Mouse (Mus musculus) midbrain, postnatal 0 days (tissue): ENCODE results near the gene Arfgef3. TPM values are rescaled to one million over a fixed set of nuclear protein-coding genes. Genes with fewer than 3 reads are reported as not detected.
"Not testable (repeated sequence)": the region's sequence is repeated elsewhere in the genome, so short reads cannot be mapped to it uniquely, and the experiment has no call there.

Experiments used
- ATAC-seq: fragments of 200-750 bp; cut with Nextera tagmentation; 2 replicates; pipeline ENCODE4 v1.8.0; 2017; ENCODE audit warnings: moderate number of reproducible peaks, mild to moderate bottlenecking, moderate TSS enrichment, moderate library complexity; ENCODE audit not compliant: low FRiP score
- DNase-seq: peaks from one replicate; pipeline ENCODE4 v3.0.0-alpha.2; 2015; ENCODE audit warnings: low spot score
- H3K27ac ChIP-seq: fragments of 300-500 bp; sonication (generic); 2 replicates; pipeline ENCODE4 v1.5.1; 2014; ENCODE audit warnings: low read depth, mild to moderate bottlenecking, low read length, mixed read lengths
- H3K27me3 ChIP-seq: fragments of 300-500 bp; sonication (generic); 2 replicates; pipeline ENCODE4 v1.6.1; 2014; ENCODE audit warnings: low read length, control low read depth, mixed read lengths; ENCODE audit not compliant: insufficient read depth
- H3K36me3 ChIP-seq: fragments of 300-500 bp; sonication (generic); 2 replicates; pipeline ENCODE4 v1.6.1; 2014; ENCODE audit warnings: low read length, control low read depth, mixed read lengths; ENCODE audit not compliant: insufficient read depth
- H3K4me1 ChIP-seq: fragments of 300-500 bp; sonication (generic); 2 replicates; pipeline ENCODE4 v1.6.1; 2014; ENCODE audit warnings: mild to moderate bottlenecking, control low read depth, antibody characterized with exemption, low read length, mixed read lengths; ENCODE audit not compliant: insufficient read depth
- H3K4me2 ChIP-seq: fragments of 300-500 bp; sonication (generic); 2 replicates; pipeline ENCODE4 v1.6.1; 2014; ENCODE audit warnings: low read depth, mild to moderate bottlenecking, low read length, mixed read lengths; ENCODE audit not compliant: poor library complexity, severe bottlenecking
- H3K4me3 ChIP-seq: fragments of 300-500 bp; sonication (generic); 2 replicates; pipeline ENCODE4 v1.5.1; 2014; ENCODE audit warnings: low read depth, mild to moderate bottlenecking, low read length, moderate library complexity
- H3K9ac ChIP-seq: fragments of 300-500 bp; sonication (generic); replicated peaks from 2 replicates; pipeline ENCODE4 v1.6.1; 2014; ENCODE audit warnings: mild to moderate bottlenecking, low read length, moderate library complexity, mixed read lengths; ENCODE audit not compliant: poor library complexity, severe bottlenecking
- H3K9me3 ChIP-seq: fragments of 300-500 bp; sonication (generic); 2 replicates; pipeline ENCODE4 v1.6.1; 2016; ENCODE audit warnings: low read length, control low read depth
- CTCF ChIP-seq: IDR thresholded peaks from 2 replicates; pipeline ENCODE4 v1.5.1; 2016; ENCODE audit warnings: antibody characterized with exemption, mild to moderate bottlenecking
- WGBS: fragments of 180-500 bp; shearing (Covaris S2); extraction: QIAGEN DNeasy Blood & Tissue Kit; methylation state at CpG from one replicate; pipeline ENCODE4 v1.1.7; 2014; 5-methylcytosine and 5-hydroxymethylcytosine counted together
- polyA plus RNA-seq: library from polyadenylated mRNA; unstranded; fragments of >200 nt; fragmentation: Nextera tagmentation; extraction: Ambion mirVana; gene quantifications from 2 replicates; pipeline ENCODE4 v1.2.1, GENCODE M21; 2015
- total RNA-seq: library from RNA; depleted of rRNA; stranded (reverse); fragments of >200 nt; gene quantifications from 2 replicates; pipeline ENCODE4 v1.2.3, GENCODE M21; 2014

The Arfgef3 gene
- total and polyA plus RNA-seq, 2 experiments from 2014 or later: 6.2 to 37.4 TPM

GRCm38 (mm10) chr10:18561445-18561844 is 182.3 kb downstream of the Arfgef3 start:
- no peaks in the 10 kb centered on the region for H3K9me3 ChIP-seq
- H3K36me3 ChIP-seq: no peaks in the 10 kb centered on the region
- 48% methylated on average over 5 of the region's 5 CpGs for WGBS
- H3K4me1 ChIP-seq: no peaks in the 10 kb centered on the region
- peak; percentile 8; the same call in 1 of the 2 replicates for TF ChIP-seq CTCF
- H3K4me2 ChIP-seq: no peak overlapping the region
- no peak overlapping the region for H3K27ac ChIP-seq
- no peak overlapping the region for H3K4me3 ChIP-seq
- no peaks in the 10 kb centered on the region for H3K27me3 ChIP-seq
- H3K9ac ChIP-seq: no peak overlapping the region
- no peak for DNase-seq
- no peak for ATAC-seq

GRCm38 (mm10) chr10:18559076-18559475 is 184.7 kb downstream of the Arfgef3 start:
- ATAC-seq, H3K27ac ChIP-seq, DNase-seq, H3K27me3 ChIP-seq, H3K9me3 ChIP-seq, H3K4me3 ChIP-seq, H3K4me2 ChIP-seq, H3K36me3 ChIP-seq, H3K9ac ChIP-seq, H3K4me1 ChIP-seq: not testable (repeated sequence)
- 86% methylated on average over 9 of the region's 9 CpGs for WGBS

DNA sequence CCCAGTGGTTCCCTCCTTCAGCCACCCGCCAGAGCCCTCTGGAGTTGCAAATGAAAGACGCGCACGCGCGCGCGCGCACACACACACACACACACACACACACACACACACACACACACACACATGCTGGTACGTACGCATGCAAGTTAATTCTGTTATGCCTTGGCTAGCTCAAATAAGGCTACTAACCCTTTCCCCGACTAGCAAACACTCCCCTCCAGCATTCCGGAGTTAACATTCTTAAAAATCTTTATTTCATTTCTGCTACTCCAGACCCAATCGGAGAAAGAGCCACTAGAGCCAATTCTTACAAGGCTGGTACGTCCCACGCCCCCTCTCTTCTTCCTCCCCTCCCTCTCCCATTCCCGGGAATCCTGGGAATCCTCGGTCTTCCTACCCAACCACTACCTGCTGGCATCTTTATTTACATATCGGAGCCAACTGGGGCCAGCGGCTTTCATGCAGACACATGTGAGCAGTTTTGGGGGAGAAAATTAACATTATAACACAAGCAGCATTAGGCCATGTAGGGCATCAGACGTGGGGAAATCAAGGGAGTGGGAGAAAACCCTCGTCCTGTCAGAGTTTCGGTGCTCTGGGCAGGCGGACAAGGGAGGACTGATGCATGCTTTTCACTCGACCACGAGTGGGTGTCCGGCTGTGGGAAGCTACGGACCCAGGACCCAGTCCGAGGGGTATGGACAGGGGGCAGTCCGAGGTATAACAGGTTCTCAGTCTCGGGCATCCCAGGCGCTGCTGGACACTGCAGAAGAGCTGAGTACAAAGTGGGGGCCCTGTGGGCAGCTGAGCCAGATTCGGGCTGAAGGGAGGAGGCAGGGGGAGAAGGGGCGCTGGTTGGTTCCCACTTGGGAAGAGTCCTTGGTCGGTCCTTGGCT is 194.2 kb downstream of the Arfgef3 start:
- peak overlapping the region; percentile 44 for H3K4me3 ChIP-seq
- H3K4me2 ChIP-seq: peak overlapping the region; percentile 62
- no peaks in the 10 kb centered on the region for H3K36me3 ChIP-seq
- no peaks in the 10 kb centered on the region for H3K4me1 ChIP-seq
- H3K27me3 ChIP-seq: no peaks in the 10 kb centered on the region
- H3K9me3 ChIP-seq: no peaks in the 10 kb centered on the region
- peak overlapping the region; percentile 48 for H3K9ac ChIP-seq
- peak; percentile 73 for DNase-seq
- peak; percentile 68; the same call in 1 of the 2 replicates for ATAC-seq
- H3K27ac ChIP-seq: no peak overlapping the region
- TF ChIP-seq CTCF: no peak
- WGBS: 9% methylated on average over 35 of the region's 35 CpGs

GRCm38 (mm10) chr10:18547381-18547780 is 196.4 kb downstream of the Arfgef3 start:
- Histone ChIP-seq H3K9ac (no peak overlapping the region), H3K27ac (no peak overlapping the region), H3K9me3 (no peaks in the 10 kb centered on the region), H3K4me1 (no peaks in the 10 kb centered on the region), H3K4me2 (no peak overlapping the region), H3K4me3 (no peak overlapping the region), H3K27me3 (no peaks in the 10 kb centered on the region), H3K36me3 (no peaks in the 10 kb centered on the region)
- no peak for ATAC-seq
- DNase-seq: no peak
- whole genome bisulfite sequencing: 97% methylated on average over 4 of the region's 4 CpGs
- no peak for TF ChIP-seq CTCF

DNA sequence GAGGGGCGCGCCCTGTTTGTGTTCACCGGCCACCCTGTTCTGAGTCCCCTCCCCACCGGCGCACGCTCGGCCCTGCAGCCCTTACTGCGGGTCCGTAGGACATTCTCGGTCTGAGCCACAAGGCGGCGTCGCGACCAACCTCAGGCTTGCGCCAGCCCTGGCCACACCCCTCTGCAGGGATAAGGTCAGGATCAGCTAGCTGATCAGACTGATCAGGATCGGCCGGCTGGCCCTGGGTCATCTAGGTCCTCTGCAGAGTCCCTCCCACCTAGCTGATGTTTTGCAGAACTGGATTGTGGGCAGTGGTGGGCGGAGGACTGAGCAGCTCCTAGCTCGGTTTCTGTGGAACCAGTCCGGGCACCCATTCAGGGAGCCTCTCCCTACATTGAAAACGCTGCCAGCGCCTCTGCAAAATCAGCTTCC is 197.9 kb downstream of the Arfgef3 start, which contains the start of gene Hebp2:
Gene Hebp2, minus strand, starts transcription at position 264 of the 423 bp plus-strand sequence.
- ATAC-seq (peak; percentile 79), DNase-seq (peak; percentile 85)
- Histone ChIP-seq H3K9me3 (no peaks in the 10 kb centered on the region), H3K36me3 (no peaks in the 10 kb centered on the region), H3K9ac (peak within 1 kb of the TSS; percentile 70), H3K4me3 (peak within 1 kb of the TSS; percentile 62), H3K27me3 (no peaks in the 10 kb centered on the region), H3K4me2 (peak within 1 kb of the TSS; percentile 96), H3K4me1 (no peaks in the 10 kb centered on the region), H3K27ac (no peak within 1 kb of the TSS; the same call in 1 of the 2 replicates)
- TF ChIP-seq CTCF: peak; percentile 84
- WGBS: under 1% methylated on average over 22 of the region's 22 CpGs

DNA sequence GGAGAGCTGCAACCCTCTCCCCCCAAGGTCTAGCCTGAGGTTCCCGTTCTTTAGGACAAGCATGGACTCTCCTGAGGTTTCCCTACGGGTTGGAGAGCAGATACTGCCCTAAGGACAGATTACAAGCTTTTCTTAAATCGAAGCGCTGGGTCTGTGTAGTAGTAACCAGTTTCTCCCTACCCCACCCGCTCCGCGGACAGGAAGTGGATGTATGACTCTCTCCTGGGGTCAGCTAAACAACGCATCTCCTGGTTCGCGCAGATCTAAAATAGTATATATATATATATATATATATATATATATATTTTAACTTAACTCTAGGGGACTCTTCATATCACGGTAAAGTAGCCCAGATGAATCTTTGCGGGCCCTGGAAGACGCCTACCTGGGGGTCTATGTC is 198.4 kb downstream of the Arfgef3 start:
- no peaks in the 10 kb centered on the region for H3K36me3 ChIP-seq
- WGBS: 5% methylated on average over 13 of the region's 13 CpGs
- H3K4me3 ChIP-seq: peak overlapping the region; percentile 62
- H3K4me2 ChIP-seq: peak overlapping the region; percentile 96
- no peaks in the 10 kb centered on the region for H3K4me1 ChIP-seq
- DNase-seq: no peak
- no peaks in the 10 kb centered on the region for H3K27me3 ChIP-seq
- no peaks in the 10 kb centered on the region for H3K9me3 ChIP-seq
- H3K27ac ChIP-seq: no peak overlapping the region
- peak; percentile 11; the same call in 1 of the 2 replicates for ATAC-seq
- peak overlapping the region; percentile 70 for H3K9ac ChIP-seq
- no peak for TF ChIP-seq CTCF
